Mouse (Mus musculus) hindbrain, postnatal 0 days (tissue): ENCODE data around the gene Kcna4. TPM values are rescaled to one million over a fixed set of nuclear protein-coding genes. Genes with fewer than 3 reads are reported as not detected.

Experiments used
- ATAC-seq: fragments of 200-750 bp; cut with Nextera tagmentation; 2 replicates; pipeline ENCODE4 v1.8.0; 2017; ENCODE audit warnings: mild to moderate bottlenecking, moderate TSS enrichment, moderate library complexity
- DNase-seq: peaks from one replicate; pipeline ENCODE4 v3.0.0-alpha.2; 2015; ENCODE audit warnings: low spot score
- H3K27ac ChIP-seq: fragments of 300-500 bp; sonication (generic); 2 replicates; pipeline ENCODE4 v1.5.1; 2014; ENCODE audit warnings: mild to moderate bottlenecking
- H3K27me3 ChIP-seq: fragments of 300-500 bp; sonication (generic); 2 replicates; pipeline ENCODE4 v1.6.1; 2014; ENCODE audit warnings: low read length, mixed read lengths; ENCODE audit not compliant: insufficient read depth
- H3K36me3 ChIP-seq: fragments of 300-500 bp; sonication (generic); 2 replicates; pipeline ENCODE4 v1.6.1; 2014; ENCODE audit warnings: low read length, mixed read lengths; ENCODE audit not compliant: insufficient read depth
- H3K4me1 ChIP-seq: fragments of 300-500 bp; sonication (generic); 2 replicates; pipeline ENCODE4 v1.6.1; 2014; ENCODE audit warnings: antibody characterized with exemption, low read length, mixed read lengths; ENCODE audit not compliant: insufficient read depth
- H3K4me2 ChIP-seq: fragments of 300-500 bp; sonication (generic); 2 replicates; pipeline ENCODE4 v1.6.1; 2014; ENCODE audit warnings: low read depth, mild to moderate bottlenecking, low read length, moderate library complexity, mixed read lengths
- H3K4me3 ChIP-seq: fragments of 300-500 bp; sonication (generic); 2 replicates; pipeline ENCODE4 v1.5.1; 2014; ENCODE audit warnings: low read length
- H3K9ac ChIP-seq: fragments of 300-500 bp; sonication (generic); replicated peaks from 2 replicates; pipeline ENCODE4 v1.6.1; 2014; ENCODE audit warnings: mild to moderate bottlenecking, low read length, moderate library complexity, mixed read lengths
- H3K9me3 ChIP-seq: fragments of 300-500 bp; sonication (generic); 2 replicates; pipeline ENCODE4 v1.6.1; 2016; ENCODE audit warnings: low read length, mixed read lengths
- CTCF ChIP-seq: IDR thresholded peaks from 2 replicates; pipeline ENCODE4 v1.5.1; 2016; ENCODE audit warnings: antibody characterized with exemption, control low read depth, low read depth
- WGBS: fragments of 180-500 bp; shearing (Covaris S2); extraction: QIAGEN DNeasy Blood & Tissue Kit; methylation state at CpG from one replicate; pipeline ENCODE4 v1.1.7; 2014; 5-methylcytosine and 5-hydroxymethylcytosine counted together
- polyA plus RNA-seq: library from polyadenylated mRNA; unstranded; fragments of >200 nt; fragmentation: Nextera tagmentation; extraction: Ambion mirVana; gene quantifications from 2 replicates; pipeline ENCODE4 v1.2.1, GENCODE M21; 2015
- total RNA-seq: library from RNA; depleted of rRNA; stranded (reverse); fragments of >200 nt; gene quantifications from 2 replicates; pipeline ENCODE4 v1.2.3, GENCODE M21; 2014; rRNA removed

Kcna4 gene
- total RNA-seq, result 16.1 and 20.8 TPM in 2 replicates
- 7.0 and 7.2 TPM in 2 replicates for polyA plus RNA-seq

DNA sequence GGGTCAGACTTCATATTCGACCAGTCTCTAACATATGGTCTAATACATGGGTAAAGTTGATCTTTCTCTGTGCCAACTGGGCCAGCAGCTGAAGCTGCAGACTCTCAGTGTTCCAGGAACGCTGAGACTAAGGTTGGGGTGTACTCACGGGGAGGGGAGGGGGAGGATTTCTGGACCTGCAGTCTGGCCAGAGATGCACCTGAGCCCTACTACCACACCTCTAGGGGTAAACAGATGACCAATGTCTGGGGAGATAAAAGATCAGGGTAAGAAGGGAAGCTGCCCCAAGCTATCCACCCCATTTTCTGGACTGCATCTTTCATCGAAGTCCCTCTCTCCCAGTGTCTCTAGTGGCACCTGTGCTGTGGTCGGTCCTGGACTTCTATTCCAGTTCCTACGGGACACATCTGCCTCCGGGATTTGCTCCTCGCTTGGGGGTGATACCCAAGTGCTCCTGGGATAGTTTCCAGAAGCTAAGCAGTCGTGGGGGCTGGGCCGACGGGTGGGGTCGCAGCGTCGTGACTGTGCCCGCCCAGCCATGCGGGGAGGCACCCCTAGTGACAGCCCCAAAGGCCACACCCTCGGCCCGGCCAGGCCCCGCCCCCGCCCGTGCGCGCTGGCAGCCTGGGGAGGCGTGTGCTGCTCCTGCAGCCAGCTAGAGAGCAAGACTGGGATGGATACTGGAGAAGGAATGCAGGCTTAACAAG lies at the start of gene Kcna4:
Gene Kcna4 (plus strand): TSS at position 650 of the 707 bp plus-strand sequence.
- peak within 1 kb of the TSS; percentile 61 for H3K9ac ChIP-seq

DNA sequence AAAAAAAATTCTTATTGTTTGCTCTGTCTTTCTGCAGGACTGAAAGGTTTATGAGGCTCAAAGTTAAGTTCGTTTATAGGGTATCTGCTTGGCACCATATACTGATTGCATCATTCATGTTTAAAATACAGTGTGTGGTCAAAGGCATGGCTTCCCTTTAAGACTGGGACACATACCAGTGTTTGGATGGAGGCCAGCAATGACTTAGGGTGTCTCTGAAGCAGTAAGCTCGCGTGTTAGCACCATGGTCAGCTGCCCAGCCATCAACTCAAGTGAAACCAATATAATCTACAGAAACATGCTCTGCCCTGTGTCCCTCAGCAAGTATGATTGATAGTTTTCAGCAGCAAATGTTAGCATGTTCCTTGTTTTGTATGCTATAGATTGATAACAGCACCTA lies 32.3 kb upstream of the Kcna4 start:
- ATAC-seq, result no peak
- H3K27me3 ChIP-seq, result no peaks in the 10 kb centered on the region

More for the DNA sequence above, at the start of gene Kcna4:
- Histone ChIP-seq H3K4me3 (peak within 1 kb of the TSS; percentile 70), H3K27ac (peak within 1 kb of the TSS; percentile 38; the same call in 1 of the 2 replicates), H3K27me3 (no peaks in the 10 kb centered on the region), H3K9me3 (no peaks in the 10 kb centered on the region), H3K4me2 (peak within 1 kb of the TSS; percentile 86), H3K36me3 (no peaks in the 10 kb centered on the region), H3K4me1 (no peaks in the 10 kb centered on the region)
- 3% methylated on average over 24 of the region's 24 CpGs for WGBS
- DNase-seq (peak; percentile 76), ATAC-seq (peak; percentile 94)
- TF ChIP-seq CTCF, result no peak

DNA sequence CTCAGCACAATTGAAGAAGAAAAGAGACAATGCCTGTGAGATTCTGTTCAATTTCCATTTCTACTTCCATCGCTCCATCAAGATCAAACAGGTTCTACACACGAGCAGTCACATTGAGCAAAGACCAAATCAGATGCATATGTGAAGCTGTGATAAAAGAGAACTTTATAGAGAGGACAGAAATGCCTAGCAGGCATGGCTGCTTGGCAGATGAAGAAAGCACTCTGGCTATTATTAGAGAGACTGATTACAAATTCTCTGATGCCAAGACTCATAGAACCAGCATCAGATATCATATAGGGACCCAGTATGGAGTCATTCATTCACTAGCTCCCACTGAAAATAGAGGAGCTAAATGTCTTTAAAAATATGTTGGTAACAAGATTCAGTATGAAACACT lies 24.2 kb upstream of the Kcna4 start:
- Histone ChIP-seq H3K36me3 (no peaks in the 10 kb centered on the region), H3K9me3 (no peaks in the 10 kb centered on the region), H3K4me2 (no peak overlapping the region), H3K27ac (no peak overlapping the region), H3K9ac (no peak overlapping the region), H3K4me1 (no peaks in the 10 kb centered on the region), H3K4me3 (no peak overlapping the region), H3K27me3 (no peaks in the 10 kb centered on the region)
- WGBS, result 67% methylated on average over 2 of the region's 2 CpGs
- no peak for TF ChIP-seq CTCF
- ATAC-seq, result no peak
- DNase-seq, result no peak

More for the DNA sequence above, 32.3 kb upstream of the Kcna4 start:
- no peak overlapping the region for H3K4me2 ChIP-seq
- H3K27ac ChIP-seq, result no peak overlapping the region
- H3K4me1 ChIP-seq, result no peaks in the 10 kb centered on the region
- no peaks in the 10 kb centered on the region for H3K36me3 ChIP-seq
- WGBS, result 61% methylated on average over 3 of the region's 3 CpGs
- H3K9ac ChIP-seq, result no peak overlapping the region
- TF ChIP-seq CTCF, result no peak
- DNase-seq, result peak; percentile 11
- no peaks in the 10 kb centered on the region for H3K9me3 ChIP-seq
- H3K4me3 ChIP-seq, result no peak overlapping the region

DNA sequence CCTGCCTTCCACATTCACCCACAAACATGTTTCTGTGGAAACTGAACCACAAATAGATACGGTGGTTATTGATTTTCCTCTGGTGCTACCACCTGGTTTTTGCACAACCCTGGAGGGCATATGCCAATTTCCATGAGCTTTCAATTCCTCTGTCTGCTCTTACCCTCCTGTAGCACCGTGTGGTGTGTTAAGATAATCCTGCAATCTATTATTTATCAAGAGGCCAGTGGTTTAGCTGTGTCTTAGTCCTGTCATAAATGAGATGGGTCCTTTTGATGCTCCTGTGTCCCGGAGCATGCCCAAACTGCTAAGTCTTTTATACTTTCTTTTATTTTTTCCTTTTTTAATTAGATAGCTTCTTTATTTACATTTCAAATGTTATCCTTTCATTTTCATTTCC lies 20.4 kb upstream of the Kcna4 start:
- no peak overlapping the region for H3K27ac ChIP-seq
- no peaks in the 10 kb centered on the region for H3K9me3 ChIP-seq
- DNase-seq (no peak), ATAC-seq (no peak)
- no peak for TF ChIP-seq CTCF
- H3K4me2 ChIP-seq, result no peak overlapping the region
- no peak overlapping the region for H3K9ac ChIP-seq
- H3K27me3 ChIP-seq, result no peaks in the 10 kb centered on the region
- WGBS, result 76% methylated on average over 3 of the region's 3 CpGs
- H3K4me1 ChIP-seq, result no peaks in the 10 kb centered on the region
- no peak overlapping the region for H3K4me3 ChIP-seq
- H3K36me3 ChIP-seq, result no peaks in the 10 kb centered on the region

DNA sequence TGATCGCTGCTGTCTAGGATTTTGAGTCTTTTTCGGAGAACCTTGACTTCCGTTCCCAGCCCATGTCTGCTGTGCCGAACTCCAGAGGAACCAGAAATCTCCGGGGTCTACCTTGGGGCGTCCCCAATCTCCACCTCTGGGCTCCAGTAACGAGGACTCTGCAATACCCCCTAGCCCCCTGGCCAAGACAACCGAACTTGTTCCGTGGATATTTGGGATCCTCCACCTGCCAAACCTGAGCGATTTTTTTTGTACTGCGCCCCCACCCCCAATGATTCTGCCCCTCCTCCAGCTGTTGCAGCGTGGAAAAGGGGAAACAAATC lies 219 bp downstream of the Kcna4 start:
- Histone ChIP-seq H3K27me3 (no peaks in the 10 kb centered on the region), H3K4me3 (peak overlapping the region; percentile 70), H3K9me3 (no peaks in the 10 kb centered on the region), H3K36me3 (no peaks in the 10 kb centered on the region), H3K4me2 (peak overlapping the region; percentile 86), H3K9ac (peak overlapping the region; percentile 61), H3K27ac (peak overlapping the region; percentile 38; the same call in 1 of the 2 replicates), H3K4me1 (no peaks in the 10 kb centered on the region)
- WGBS, result 0% methylated on average over 12 of the region's 12 CpGs
- ATAC-seq, result peak; percentile 75; the same call in 1 of the 2 replicates
- DNase-seq, result no peak
- TF ChIP-seq CTCF, result no peak

DNA sequence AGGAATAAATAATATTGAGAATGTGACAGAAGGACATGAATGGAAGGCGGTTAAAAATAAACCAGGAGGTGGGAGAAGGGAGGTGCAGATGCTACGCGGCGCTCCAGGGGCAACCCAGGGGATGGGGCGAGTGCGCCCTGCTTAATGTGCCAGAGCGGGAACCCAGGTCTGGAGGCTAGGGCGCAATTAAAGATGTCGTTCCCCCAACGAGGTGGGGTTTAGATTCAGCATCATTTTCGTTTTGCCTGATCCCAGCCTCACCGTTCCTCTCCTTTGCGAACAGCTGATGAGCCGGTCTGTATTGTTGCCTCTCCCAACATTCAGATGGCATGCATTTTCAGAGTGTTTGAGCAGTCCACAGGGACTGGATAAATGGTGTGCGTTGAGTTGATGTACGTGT lies 703 bp downstream of the Kcna4 start:
- Histone ChIP-seq H3K27me3 (no peaks in the 10 kb centered on the region), H3K27ac (peak overlapping the region; percentile 38; the same call in 1 of the 2 replicates), H3K4me1 (no peaks in the 10 kb centered on the region), H3K9ac (peak overlapping the region; percentile 61), H3K4me2 (peak overlapping the region; percentile 86), H3K4me3 (peak overlapping the region; percentile 70), H3K9me3 (no peaks in the 10 kb centered on the region), H3K36me3 (no peaks in the 10 kb centered on the region)
- 1% methylated on average over 16 of the region's 16 CpGs for WGBS
- ATAC-seq (peak; percentile 53), DNase-seq (peak; percentile 41)
- no peak for TF ChIP-seq CTCF

DNA sequence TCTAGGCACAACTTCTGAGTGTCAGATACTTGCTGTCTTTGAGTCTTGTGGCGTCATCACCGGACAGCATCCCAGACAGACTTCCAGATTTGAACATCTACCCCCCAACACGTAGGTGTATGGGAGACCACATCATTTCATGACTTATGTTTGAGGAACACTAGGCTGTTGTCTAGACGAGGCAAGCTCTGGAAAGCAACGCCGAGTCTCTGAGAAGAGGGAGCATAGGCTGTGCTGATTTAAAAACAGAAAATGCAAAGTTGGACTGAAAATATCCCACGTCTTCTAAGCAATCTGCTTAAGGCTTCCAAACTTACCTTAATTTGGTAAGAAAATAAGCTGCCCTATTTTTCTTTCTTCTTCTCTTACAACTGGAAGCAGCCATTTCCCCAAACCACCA lies 4.1 kb downstream of the Kcna4 start:
- TF ChIP-seq CTCF, result no peak
- Histone ChIP-seq H3K27me3 (no peaks in the 10 kb centered on the region), H3K4me2 (no peak overlapping the region), H3K9me3 (no peaks in the 10 kb centered on the region), H3K27ac (no peak overlapping the region), H3K9ac (no peak overlapping the region), H3K4me1 (no peaks in the 10 kb centered on the region), H3K4me3 (no peak overlapping the region), H3K36me3 (no peaks in the 10 kb centered on the region)
- 94% methylated on average over 7 of the region's 7 CpGs for WGBS
- DNase-seq (no peak), ATAC-seq (no peak)
